Comparison of ENCODE assay signal across 8 mouse cellular contexts in the genomic region with DNA sequence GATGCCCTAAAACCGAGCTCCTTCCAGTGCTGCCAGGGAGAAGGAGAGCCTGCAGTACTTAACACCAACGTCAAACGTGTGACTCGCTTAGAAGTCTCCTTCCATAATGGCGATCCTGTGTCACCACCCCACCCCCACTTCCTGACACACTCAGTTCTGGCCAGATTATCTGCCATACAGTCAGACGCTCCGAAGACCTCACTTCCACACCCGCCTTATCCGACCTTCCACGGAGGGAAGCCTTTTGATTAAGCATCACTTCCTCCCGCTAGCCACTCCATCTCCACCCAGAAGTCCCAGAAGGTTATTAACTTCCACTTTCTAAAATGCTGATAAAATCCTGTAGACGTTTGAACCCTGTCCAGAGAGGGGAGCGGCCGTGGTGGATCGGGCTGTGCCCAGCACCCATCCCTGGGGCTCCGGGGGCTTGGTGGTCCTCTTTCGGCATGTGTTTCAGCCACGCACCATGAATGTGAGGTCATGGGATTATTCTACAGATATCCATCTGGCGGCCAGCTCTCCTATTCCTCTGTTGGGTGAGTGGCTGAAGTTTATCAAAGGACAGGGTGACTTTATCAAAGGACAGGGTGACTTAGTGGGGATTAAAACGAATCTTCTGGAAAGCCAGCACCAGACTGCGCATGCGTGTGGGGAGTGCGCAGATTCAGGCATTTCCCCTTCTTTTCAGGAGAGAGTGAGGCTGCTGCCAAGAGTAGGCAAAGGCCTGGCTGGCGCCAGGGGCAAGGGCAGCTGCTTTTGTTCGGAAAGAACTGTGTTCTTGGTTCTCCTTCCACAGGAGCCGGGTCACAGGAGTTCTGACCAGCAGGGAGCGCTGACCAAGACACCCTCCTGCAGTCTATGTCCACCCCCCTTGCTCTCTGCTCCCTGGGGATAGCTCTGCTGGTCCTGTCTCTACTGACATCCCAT. TPM values are rescaled to one million over a fixed set of nuclear protein-coding genes. Genes with fewer than 3 reads are reported as not detected.
DNase-seq lines count a peak whose midpoint lies in the region; ATAC-seq and TF ChIP-seq lines count a peak whose summit lies in the region.

No protein-coding gene starts in this region.

- H3K4me3 ChIP-seq in bone marrow macrophage, adult 2 months (ENCODE audit: insufficient read depth, low read length) = peak overlapping the region; percentile 6; the same call in 1 of the 2 replicates
- H3K4me3 ChIP-seq in heart, embryonic 16.5 days (ENCODE audit: low read length) = peak overlapping the region; percentile 13; the same call in 1 of the 2 replicates
- H3K4me3 ChIP-seq in neural tube, embryonic 15.5 days (replicated peaks) = no peak overlapping the region

- peak; percentile 12 for DNase-seq in gastrocnemius, adult 18-20 months (ENCODE audit: low spot score)
- no peak for DNase-seq in gastrocnemius, postnatal 36 days
- DNase-seq in left cerebral cortex, adult 8-10 months (ENCODE audit: low spot score in 2 of 2) = peak; percentile 9 to 14
- DNase-seq in testis, postnatal 10 days (ENCODE audit: low spot score) = no peak

- 0 out of 2 replicates have a peak, but pooled peaks cover 4% of the 10 kb centered on the region for H3K4me1 ChIP-seq in bone marrow macrophage, adult 2 months (ENCODE audit: control insufficient read depth, insufficient read depth, low read length)
- H3K4me1 ChIP-seq in heart, embryonic 16.5 days (ENCODE audit: control insufficient read depth, insufficient read depth, low read length) = peaks cover 9% of the 10 kb centered on the region
- H3K4me1 ChIP-seq in neural tube, embryonic 15.5 days = peaks cover 19% of the 10 kb centered on the region

- no peaks in the 10 kb centered on the region for H3K27me3 ChIP-seq in heart, embryonic 16.5 days (ENCODE audit: control insufficient read depth, insufficient read depth, low read length)
- H3K27me3 ChIP-seq in neural tube, embryonic 15.5 days (replicated peaks) = no peaks in the 10 kb centered on the region

- no peak for TF ChIP-seq CTCF in bone marrow macrophage, adult 2 months (IDR thresholded peaks at IDR 0.05; ENCODE audit: low read depth, low read length)

- H3K4me2 ChIP-seq in heart, embryonic 16.5 days (ENCODE audit: low read depth, low read length) = peak overlapping the region; percentile 55
- H3K4me2 ChIP-seq in neural tube, embryonic 15.5 days = no peak overlapping the region

- TF ChIP-seq POLR2A in bone marrow macrophage, adult 2 months (IDR thresholded peaks at IDR 0.05; ENCODE audit: borderline replicate concordance, low read depth, low read length) = no peak

- intact Hi-C loops in gastrocnemius, postnatal 36 days (cut with DNase I) = no loop called here

- H3K36me3 ChIP-seq in heart, embryonic 16.5 days (ENCODE audit: control insufficient read depth, insufficient read depth) = no peaks in the 10 kb centered on the region
- no peaks in the 10 kb centered on the region for H3K36me3 ChIP-seq in neural tube, embryonic 15.5 days

- 31% methylated on average over 27 of the region's 27 CpGs for WGBS in heart, embryonic 16.5 days
- 77% methylated on average over 27 of the region's 27 CpGs for WGBS in neural tube, embryonic 15.5 days

- H3K9me3 ChIP-seq in heart, embryonic 16.5 days (replicated peaks; ENCODE audit: control insufficient read depth, low read length) = no peaks in the 10 kb centered on the region
- H3K9me3 ChIP-seq in neural tube, embryonic 15.5 days (replicated peaks) = no peaks in the 10 kb centered on the region

- peak; percentile 65 for ATAC-seq in heart, embryonic 16.5 days (replicated peaks; ENCODE audit: extremely low read depth, insufficient read depth, low FRiP score)
- peak; percentile 52 for ATAC-seq in megakaryocyte, adult 5-6 weeks (ENCODE audit: poor library complexity, severe bottlenecking)
- no peak for ATAC-seq in neural tube, embryonic 15.5 days (ENCODE audit: low FRiP score)

- H3K9ac ChIP-seq in heart, embryonic 16.5 days (ENCODE audit: low read length) = no peak overlapping the region
- H3K9ac ChIP-seq in neural tube, embryonic 15.5 days (replicated peaks) = no peak overlapping the region

- no peak overlapping the region for H3K27ac ChIP-seq in bone marrow macrophage, adult 2 months (ENCODE audit: insufficient read depth, low read depth, low read length)
- H3K27ac ChIP-seq in heart, embryonic 16.5 days (ENCODE audit: low read length) = peak overlapping the region; percentile 78
- H3K27ac ChIP-seq in neural tube, embryonic 15.5 days (replicated peaks) = no peak overlapping the region

RNA-seq across cellular contexts. Expression of a gene that starts 43.1 kb away (rescaled TPM):
- total RNA-seq in gastrocnemius, adult 18-20 months (2021) = not detected
- total RNA-seq in gastrocnemius, postnatal 36 days (2021) = not detected
- not detected in 2 replicates for polyA plus RNA-seq in bone marrow macrophage, adult 2 months (2012; ENCODE audit: insufficient read depth, insufficient read length, missing spikeins)
- polyA plus RNA-seq in heart, embryonic 16.5 days (2015; fragmentation: Nextera tagmentation; extraction: Ambion mirVana) = 0.49 and 0.62 TPM in 2 replicates
- under 1 TPM; 0.13 to 0.34 (median 0.15) TPM for total RNA-seq in left cerebral cortex, adult 8-10 months (2022)
- not detected in 2 replicates for total RNA-seq in megakaryocyte, adult 5-6 weeks (2015)
- not detected in 2 replicates for total RNA-seq in megakaryocyte, adult 5-6 weeks (2017)
- 0.15 and 0.51 TPM in 2 replicates for polyA plus RNA-seq in neural tube, embryonic 15.5 days (2015; fragmentation: Nextera tagmentation; extraction: Ambion mirVana)

RNA-seq across cellular contexts. Expression of a gene that starts 54.9 kb away (rescaled TPM):
- under 1 TPM; 0.16 to 0.36 TPM for total RNA-seq in gastrocnemius, adult 18-20 months (2021)
- under 1 TPM; 0.18 to 0.27 TPM for total RNA-seq in gastrocnemius, postnatal 36 days (2021)
- polyA plus RNA-seq in bone marrow macrophage, adult 2 months (2012; ENCODE audit: insufficient read depth, insufficient read length, missing spikeins) = not detected in 2 replicates
- 3.5 and 4.4 TPM in 2 replicates for polyA plus RNA-seq in heart, embryonic 16.5 days (2015; fragmentation: Nextera tagmentation; extraction: Ambion mirVana)
- 1 to 10 TPM; 1.2 to 2.2 (median 1.9) TPM for total RNA-seq in left cerebral cortex, adult 8-10 months (2022)
- total RNA-seq in megakaryocyte, adult 5-6 weeks (2015) = not detected in 2 replicates
- total RNA-seq in megakaryocyte, adult 5-6 weeks (2017) = not detected in 2 replicates
- polyA plus RNA-seq in neural tube, embryonic 15.5 days (2015; fragmentation: Nextera tagmentation; extraction: Ambion mirVana) = 3.4 TPM in 2 replicates

Comparison
In these comparisons a context has a peak if more than half of its experiments do, and no peak if none do; other contexts are left out.
1. DNase-seq: peak in gastrocnemius, adult 18-20 months (single experiment) and left cerebral cortex, adult 8-10 months (2 of 2); none in gastrocnemius, postnatal 36 days (0 of 2) and testis, postnatal 10 days (single experiment).